Mouse (Mus musculus): ENCODE data around the gene Pik3cb.

Gene Pik3cb

GRCm38 (mm10) chr9:99140063-99140882 is at the start of gene Pik3cb:
Pik3cb (minus strand) TSS chr9:99140621.
- peak; percentile 95 for DNase-seq (ENCODE audit: low spot score)

- DNase-seq (ENCODE audit: low spot score), result no peak
Observed at GRCm38 (mm10) chr9:99183043-99183670, 42.7 kb upstream of the Pik3cb start.

GRCm38 (mm10) chr9:99182121-99182520 is 41.7 kb upstream of the Pik3cb start:
- no peak for DNase-seq (ENCODE audit: low spot score)

GRCm38 (mm10) chr9:99180272-99180671 is 39.9 kb upstream of the Pik3cb start:
- no peak for DNase-seq (ENCODE audit: low spot score)

GRCm38 (mm10) chr9:99178736-99179135 is 38.3 kb upstream of the Pik3cb start:
- DNase-seq (ENCODE audit: low spot score), result no peak

- DNase-seq (ENCODE audit: low spot score), result no peak
Observed at GRCm38 (mm10) chr9:99175774-99176173, 35.4 kb upstream of the Pik3cb start.

- no peak for DNase-seq (ENCODE audit: low spot score)
Observed at GRCm38 (mm10) chr9:99172811-99173210, 32.4 kb upstream of the Pik3cb start.

- peak; percentile 9 for DNase-seq (ENCODE audit: low spot score)
Observed at GRCm38 (mm10) chr9:99171186-99171585, 30.8 kb upstream of the Pik3cb start.

GRCm38 (mm10) chr9:99169029-99169428 is 28.6 kb upstream of the Pik3cb start:
- DNase-seq (ENCODE audit: low spot score), result no peak

- no peak for DNase-seq (ENCODE audit: low spot score)
Observed at GRCm38 (mm10) chr9:99166946-99167345, 26.5 kb upstream of the Pik3cb start.

- DNase-seq (ENCODE audit: low spot score), result no peak
Observed at GRCm38 (mm10) chr9:99165956-99166355, 25.5 kb upstream of the Pik3cb start.

- DNase-seq (ENCODE audit: low spot score), result no peak
Observed at GRCm38 (mm10) chr9:99164664-99165226, 24.3 kb upstream of the Pik3cb start.

- no peak for DNase-seq (ENCODE audit: low spot score)
Observed at GRCm38 (mm10) chr9:99164148-99164503, 23.7 kb upstream of the Pik3cb start.

- peak; percentile 74 for DNase-seq (ENCODE audit: low spot score)
Observed at GRCm38 (mm10) chr9:99163420-99164147, 23.2 kb upstream of the Pik3cb start.

GRCm38 (mm10) chr9:99162839-99163238 is 22.4 kb upstream of the Pik3cb start:
- no peak for DNase-seq (ENCODE audit: low spot score)

GRCm38 (mm10) chr9:99160780-99161179 is 20.4 kb upstream of the Pik3cb start:
- no peak for DNase-seq (ENCODE audit: low spot score)

- DNase-seq (ENCODE audit: low spot score), result no peak
Observed at GRCm38 (mm10) chr9:99159932-99160331, 19.5 kb upstream of the Pik3cb start.

- no peak for DNase-seq (ENCODE audit: low spot score)
Observed at GRCm38 (mm10) chr9:99158708-99159107, 18.3 kb upstream of the Pik3cb start.

- no peak for DNase-seq (ENCODE audit: low spot score)
Observed at GRCm38 (mm10) chr9:99158203-99158632, 17.8 kb upstream of the Pik3cb start.

GRCm38 (mm10) chr9:99153655-99154054 is 13.2 kb upstream of the Pik3cb start:
- DNase-seq (ENCODE audit: low spot score), result no peak

- no peak for DNase-seq (ENCODE audit: low spot score)
Observed at GRCm38 (mm10) chr9:99152699-99153490, 12.5 kb upstream of the Pik3cb start.

Measured in embryo, embryonic 10.5 days (tissue).